In the genomic region with DNA sequence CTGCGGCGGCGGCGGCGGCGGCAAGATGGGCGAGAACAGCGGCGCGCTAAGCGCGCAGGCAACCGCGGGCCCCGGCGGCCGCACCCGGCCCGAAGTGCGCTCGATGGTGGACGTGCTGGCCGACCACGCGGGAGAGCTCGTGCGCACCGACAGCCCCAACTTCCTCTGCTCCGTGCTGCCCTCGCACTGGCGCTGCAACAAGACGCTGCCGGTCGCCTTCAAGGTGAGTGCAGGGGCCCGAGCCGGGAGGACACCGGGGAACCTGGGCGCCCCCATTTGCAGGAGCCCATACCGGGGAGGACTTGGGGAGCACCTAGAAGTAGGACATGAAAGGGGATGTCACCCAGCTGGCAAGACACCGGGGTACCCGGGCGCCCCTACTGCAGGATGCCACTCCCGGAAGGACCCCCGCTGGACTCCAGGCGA, we compare ENCODE assay signal across 8 mouse cellular contexts. TPM values are rescaled to one million over a fixed set of nuclear protein-coding genes. Genes with fewer than 3 reads are reported as not detected.
DNase-seq lines count a peak whose midpoint lies in the region; ATAC-seq lines count a peak whose summit lies in the region.

No protein-coding gene starts in this region.

- no peak overlapping the region for H3K9ac ChIP-seq in forebrain, embryonic 14.5 days (ENCODE audit: low read length)
- H3K9ac ChIP-seq in intestine, embryonic 16.5 days (ENCODE audit: low read depth, low read length), result peak overlapping the region; percentile 51; the same call in 1 of the 2 replicates

- DNase-seq in retina, postnatal 1 day, result peak; percentile 57
- no peak for DNase-seq in retina, embryonic 14.5 days (ENCODE audit: low spot score)
- DNase-seq in forebrain, embryonic 14.5 days (ENCODE audit: low spot score), result no peak
- peak; percentile 34 for DNase-seq in lung, postnatal 36 days
- peak; percentile 69 to 71 for DNase-seq in spleen, adult 18-20 months
- DNase-seq in frontal cortex, adult 2 months (ENCODE audit: extremely low spot score in 1 of 2, low spot score in 1 of 2), result no peak
- no peak for DNase-seq in layer of hippocampus, postnatal 14 days (ENCODE audit: low spot score in 2 of 2)

- peak overlapping the region; percentile 26 for H3K4me3 ChIP-seq in forebrain, embryonic 14.5 days (ENCODE audit: low read depth, low read length)
- H3K4me3 ChIP-seq in intestine, embryonic 16.5 days (ENCODE audit: low read length), result peak overlapping the region; percentile 46

- no peak for ATAC-seq in forebrain, embryonic 14.5 days
- no peak for ATAC-seq in intestine, embryonic 16.5 days

- H3K4me1 ChIP-seq in forebrain, embryonic 14.5 days (ENCODE audit: control insufficient read depth, insufficient read depth, low read length), result no peaks in the 10 kb centered on the region
- H3K4me1 ChIP-seq in intestine, embryonic 16.5 days (ENCODE audit: control insufficient read depth, insufficient read depth, low read length), result peaks cover 11% of the 10 kb centered on the region

- H3K4me2 ChIP-seq in forebrain, embryonic 14.5 days (ENCODE audit: low read length), result peak overlapping the region; percentile 43
- H3K4me2 ChIP-seq in intestine, embryonic 16.5 days (ENCODE audit: low read depth, low read length), result peak overlapping the region; percentile 77

- H3K9me3 ChIP-seq in forebrain, embryonic 14.5 days (replicated peaks; ENCODE audit: control insufficient read depth, low read length), result no peaks in the 10 kb centered on the region
- no peaks in the 10 kb centered on the region for H3K9me3 ChIP-seq in intestine, embryonic 16.5 days (ENCODE audit: control insufficient read depth, low read length)

- no peak overlapping the region for H3K27ac ChIP-seq in forebrain, embryonic 14.5 days (ENCODE audit: low read depth, low read length)
- no peak overlapping the region for H3K27ac ChIP-seq in intestine, embryonic 16.5 days (ENCODE audit: low read length)

- under 1% methylated on average over 38 of the region's 45 CpGs for WGBS in forebrain, embryonic 14.5 days
- WGBS in intestine, embryonic 16.5 days, result 1% methylated on average over 43 of the region's 45 CpGs

- H3K36me3 ChIP-seq in forebrain, embryonic 14.5 days (ENCODE audit: control insufficient read depth, insufficient read depth, low read length), result no peaks in the 10 kb centered on the region
- H3K36me3 ChIP-seq in intestine, embryonic 16.5 days (ENCODE audit: control insufficient read depth, insufficient read depth, low read length), result no peaks in the 10 kb centered on the region

- peaks cover 96% of the 10 kb centered on the region for H3K27me3 ChIP-seq in forebrain, embryonic 14.5 days (replicated peaks; ENCODE audit: control insufficient read depth, insufficient read depth, low read length)
- H3K27me3 ChIP-seq in intestine, embryonic 16.5 days (replicated peaks; ENCODE audit: control insufficient read depth, insufficient read depth, low read length), result peaks cover 98% of the 10 kb centered on the region

RNA-seq across cellular contexts. Expression of gene Runx3, which starts 32.4 kb away (rescaled TPM):
- polyA plus RNA-seq in forebrain, embryonic 14.5 days (2014; fragmentation: Nextera tagmentation; extraction: Ambion mirVana), result not detected in 2 replicates
- polyA plus RNA-seq in intestine, embryonic 16.5 days (2015; fragmentation: Nextera tagmentation; extraction: Ambion mirVana), result 0.31 and 0.33 TPM in 2 replicates
- 0.69 TPM in 1 of 2 replicates, not detected in the other for polyA plus RNA-seq in frontal cortex, adult 2 months (2012; rRNA removed)
- not detected for total RNA-seq in layer of hippocampus, postnatal 14 days (2021)

Comparison
In these comparisons a context has a peak if more than half of its experiments do, and no peak if none do; other contexts are left out.
1. DNase-seq: peak in retina, postnatal 1 day (single experiment), lung, postnatal 36 days (single experiment) and spleen, adult 18-20 months (2 of 2); none in retina, embryonic 14.5 days (single experiment), forebrain, embryonic 14.5 days (single experiment), frontal cortex, adult 2 months (0 of 2) and layer of hippocampus, postnatal 14 days (0 of 2).